Mouse (Mus musculus) liver, embryonic 13.5 days (tissue): Measurements from ENCODE around the gene Slc38a6. TPM values are rescaled to one million over a fixed set of nuclear protein-coding genes. Genes with fewer than 3 reads are reported as not detected.

Experiments
- ATAC-seq: fragments of 200-750 bp; cut with Nextera tagmentation; 2 replicates; pipeline ENCODE4 v1.8.0; 2017; ENCODE audit warnings: low read depth, mild to moderate bottlenecking, moderate number of reproducible peaks, moderate library complexity
- DNase-seq: peaks from one replicate; pipeline ENCODE4 v3.0.0; 2022
- H3K27ac ChIP-seq: fragments of 300-500 bp; sonication (generic); 2 replicates; pipeline ENCODE4 v1.5.1; 2015; ENCODE audit warnings: moderate library complexity, mild to moderate bottlenecking, inconsistent platforms
- H3K27me3 ChIP-seq: fragments of 300-500 bp; sonication (generic); 2 replicates; pipeline ENCODE4 v1.6.1; 2015; ENCODE audit warnings: mild to moderate bottlenecking, inconsistent platforms
- H3K36me3 ChIP-seq: fragments of 300-500 bp; sonication (generic); 2 replicates; pipeline ENCODE4 v1.6.1; 2015; ENCODE audit warnings: mild to moderate bottlenecking, inconsistent platforms
- H3K4me1 ChIP-seq: fragments of 300-500 bp; sonication (generic); replicated peaks from 2 replicates; pipeline ENCODE4 v1.6.1; 2015; ENCODE audit warnings: inconsistent platforms
- H3K4me2 ChIP-seq: fragments of 300-500 bp; sonication (generic); 2 replicates; pipeline ENCODE4 v1.6.1; 2015; ENCODE audit warnings: inconsistent platforms, mild to moderate bottlenecking, moderate library complexity
- H3K4me3 ChIP-seq: fragments of 300-500 bp; sonication (generic); replicated peaks from 2 replicates; pipeline ENCODE4 v1.5.1; 2015; ENCODE audit warnings: mild to moderate bottlenecking, inconsistent platforms
- H3K9ac ChIP-seq: fragments of 300-500 bp; sonication (generic); 2 replicates; pipeline ENCODE4 v1.6.1; 2015; ENCODE audit warnings: mild to moderate bottlenecking, inconsistent platforms
- H3K9me3 ChIP-seq: fragments of 300-500 bp; sonication (generic); replicated peaks from 2 replicates; pipeline ENCODE4 v1.6.1; 2016; ENCODE audit warnings: inconsistent platforms
- WGBS: fragments of 180-500 bp; shearing (Covaris S2); methylation state at CpG from one replicate; pipeline ENCODE4 v1.1.7; 2015; ENCODE audit not compliant: insufficient replicate concordance; 5-methylcytosine and 5-hydroxymethylcytosine counted together
- polyA plus RNA-seq: library from polyadenylated mRNA; unstranded; fragments of >200 nt; fragmentation: Nextera tagmentation; extraction: Ambion mirVana; gene quantifications from 2 replicates; pipeline ENCODE4 v1.2.1, GENCODE M21; 2015

Slc38a6 gene
- polyA plus RNA-seq, 1 experiment from 2014 or later = 2.6 TPM

DNA sequence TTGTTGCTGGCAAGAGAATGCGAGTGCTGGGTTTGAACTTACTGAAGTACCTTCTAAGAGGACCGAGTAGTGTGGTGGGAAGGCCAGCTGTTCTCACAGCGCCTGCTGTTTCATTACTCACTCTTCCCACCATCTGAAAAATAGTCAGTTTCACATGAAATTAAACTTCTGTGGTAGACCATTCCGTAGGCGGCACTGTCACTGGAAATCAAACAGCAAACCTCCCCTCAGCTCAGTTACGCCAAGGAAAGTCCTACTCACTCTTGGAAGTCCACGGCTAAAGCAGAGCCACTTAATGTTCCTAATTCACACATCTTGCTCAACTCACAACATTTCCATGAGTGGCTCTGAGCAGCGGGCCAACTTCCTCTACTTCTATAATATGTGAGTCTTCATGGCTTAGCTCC, 37.6 kb downstream of the Slc38a6 start:
- WGBS = 73% methylated on average over 8 of the region's 8 CpGs
- no peak overlapping the region for H3K4me2 ChIP-seq
- no peak overlapping the region for H3K9ac ChIP-seq
- ATAC-seq (no peak), DNase-seq (no peak)
- no peaks in the 10 kb centered on the region for H3K4me1 ChIP-seq
- no peaks in the 10 kb centered on the region for H3K9me3 ChIP-seq
- no peak overlapping the region for H3K27ac ChIP-seq
- no peak overlapping the region for H3K4me3 ChIP-seq
- H3K36me3 ChIP-seq = no peaks in the 10 kb centered on the region
- H3K27me3 ChIP-seq = no peaks in the 10 kb centered on the region

DNA sequence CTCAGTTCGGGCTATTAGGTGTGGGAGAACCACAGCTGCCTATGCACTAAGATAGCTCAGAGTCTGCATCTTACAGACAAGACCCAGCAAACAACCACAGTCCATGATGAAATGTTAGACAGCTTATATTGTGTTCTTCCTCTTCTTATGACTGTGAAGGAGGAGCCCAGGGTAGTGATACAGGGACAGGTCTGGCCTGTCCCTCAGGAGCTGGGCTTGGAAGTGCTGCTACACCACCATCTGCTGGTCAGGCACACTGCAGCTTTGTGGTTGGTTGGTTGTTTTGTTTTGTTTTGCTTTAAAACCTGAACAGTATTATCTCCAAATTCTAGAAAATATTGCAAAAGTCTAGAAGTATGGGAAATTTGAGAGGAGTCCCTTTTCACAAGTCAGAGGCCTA, 38.2 kb downstream of the Slc38a6 start:
- Histone ChIP-seq H3K4me1 (no peaks in the 10 kb centered on the region), H3K36me3 (no peaks in the 10 kb centered on the region), H3K27ac (no peak overlapping the region), H3K4me3 (no peak overlapping the region), H3K9me3 (no peaks in the 10 kb centered on the region), H3K27me3 (no peaks in the 10 kb centered on the region), H3K4me2 (no peak overlapping the region), H3K9ac (no peak overlapping the region)
- WGBS = 52% methylated on average over 1 of the region's 1 CpGs
- DNase-seq (no peak), ATAC-seq (0 out of 2 replicates have a peak, but pooled peaks have one; percentile 31)

DNA sequence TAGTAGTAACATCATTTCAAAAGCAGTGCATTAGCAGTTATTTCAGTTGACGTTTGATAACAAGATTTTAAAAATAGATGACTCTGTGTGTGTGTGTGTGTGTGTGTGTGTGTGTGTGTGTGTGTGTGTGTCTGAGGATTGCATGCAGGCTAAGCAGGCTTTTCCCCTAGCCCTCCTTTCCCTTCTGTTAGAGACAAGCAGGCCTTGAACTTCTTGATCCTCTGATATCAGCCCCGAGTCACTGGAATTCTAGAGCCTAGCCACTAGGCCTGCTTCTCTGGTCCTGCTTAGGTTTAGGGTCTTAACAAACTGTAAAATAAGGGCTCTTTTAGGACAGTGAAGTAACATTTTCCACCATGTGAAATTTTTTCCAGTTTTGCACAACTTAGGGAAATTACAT, 38.6 kb downstream of the Slc38a6 start:
- H3K4me2 ChIP-seq = no peak overlapping the region
- 12% methylated on average over 2 of the region's 2 CpGs for WGBS

DNA sequence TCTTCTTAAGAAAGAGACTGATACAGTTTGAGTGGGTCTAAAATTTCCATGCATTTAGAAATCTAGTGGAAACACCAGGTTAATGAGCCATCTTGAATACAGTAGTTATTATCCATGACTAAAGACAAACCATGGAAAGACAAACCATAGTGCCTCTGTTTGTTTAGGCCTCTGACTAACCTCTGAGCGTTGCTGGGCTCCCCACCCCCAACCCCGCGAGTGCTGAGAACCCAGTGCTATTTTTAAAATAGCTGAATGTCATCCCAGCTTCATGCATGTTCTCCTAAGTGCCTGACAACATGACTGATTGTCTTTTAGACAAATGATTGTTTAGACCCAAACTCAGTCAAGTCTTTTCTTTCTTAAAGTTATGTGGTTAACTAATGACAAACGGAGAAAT, 39.0 kb downstream of the Slc38a6 start:
- Histone ChIP-seq H3K4me3 (no peak overlapping the region), H3K4me2 (no peak overlapping the region), H3K9me3 (no peaks in the 10 kb centered on the region), H3K4me1 (no peaks in the 10 kb centered on the region), H3K27me3 (no peaks in the 10 kb centered on the region), H3K9ac (no peak overlapping the region), H3K36me3 (no peaks in the 10 kb centered on the region), H3K27ac (no peak overlapping the region)
- DNase-seq (no peak), ATAC-seq (no peak)
- 27% methylated on average over 4 of the region's 4 CpGs for WGBS

More for the DNA sequence above, 38.6 kb downstream of the Slc38a6 start:
- Histone ChIP-seq H3K27me3 (no peaks in the 10 kb centered on the region), H3K9me3 (no peaks in the 10 kb centered on the region), H3K36me3 (no peaks in the 10 kb centered on the region), H3K4me1 (no peaks in the 10 kb centered on the region), H3K9ac (no peak overlapping the region), H3K27ac (no peak overlapping the region), H3K4me3 (no peak overlapping the region)
- ATAC-seq = no peak
- no peak for DNase-seq

DNA sequence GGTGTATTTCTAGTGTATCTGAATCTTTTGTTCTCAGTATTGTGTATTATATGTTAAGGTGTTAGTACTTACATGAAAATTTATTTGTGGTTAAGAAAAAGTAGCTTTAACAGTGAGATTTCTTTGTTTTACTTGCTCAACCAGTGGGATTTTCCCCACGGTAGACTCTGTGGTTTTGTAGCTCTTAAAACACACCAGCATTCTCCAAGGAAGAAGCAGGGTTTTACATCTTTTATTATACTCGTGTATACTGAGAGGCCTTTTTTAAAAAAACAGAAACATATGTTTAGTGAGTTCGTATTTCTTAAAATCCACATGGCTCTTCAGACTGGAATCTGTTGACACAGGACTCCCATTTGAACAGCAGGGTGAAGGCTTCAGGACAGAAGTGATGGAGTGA, 40.8 kb downstream of the Slc38a6 start:
- Histone ChIP-seq H3K27ac (no peak overlapping the region), H3K9ac (no peak overlapping the region), H3K27me3 (no peaks in the 10 kb centered on the region), H3K4me3 (no peak overlapping the region), H3K4me1 (no peaks in the 10 kb centered on the region), H3K36me3 (no peaks in the 10 kb centered on the region), H3K4me2 (no peak overlapping the region), H3K9me3 (no peaks in the 10 kb centered on the region)
- no peak for DNase-seq
- 61% methylated on average over 3 of the region's 3 CpGs for WGBS
- ATAC-seq = no peak

DNA sequence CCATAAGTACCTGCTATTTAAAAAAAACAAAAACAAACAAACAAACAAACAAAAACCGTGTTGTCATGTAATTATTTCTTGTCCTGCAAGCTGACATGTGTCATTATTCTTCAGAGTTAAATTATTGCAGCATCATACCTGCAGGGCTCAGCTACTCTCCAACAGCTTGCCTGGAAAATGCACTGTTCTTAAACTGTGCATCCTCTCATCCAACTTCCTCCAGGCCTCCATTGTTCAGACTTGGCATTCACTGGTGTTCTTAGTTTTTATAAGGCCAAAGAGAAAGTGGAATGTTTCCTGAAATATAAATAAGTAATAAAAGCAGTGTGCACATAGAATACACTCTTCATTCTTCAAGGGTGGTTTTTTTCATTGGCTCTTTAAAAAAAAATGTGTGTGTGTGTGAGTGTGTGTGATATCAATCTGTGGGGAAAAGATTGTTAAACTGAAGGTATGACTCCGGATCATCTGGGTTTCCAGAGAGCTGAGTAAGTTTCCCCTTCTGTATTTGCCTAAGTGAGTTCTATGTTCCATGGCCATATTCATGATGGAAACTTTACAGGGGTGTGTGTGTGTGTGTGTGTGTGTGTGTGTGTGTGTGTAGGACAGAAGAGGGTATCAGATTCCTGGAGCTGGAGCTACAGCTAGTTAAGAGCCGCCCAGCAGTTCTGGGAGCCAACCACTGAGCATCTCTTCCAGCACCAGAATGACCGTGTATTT, 42.0 kb downstream of the Slc38a6 start:
- 62% methylated on average over 4 of the region's 4 CpGs for WGBS
- no peaks in the 10 kb centered on the region for H3K27me3 ChIP-seq
- no peak for ATAC-seq
- no peak overlapping the region for H3K27ac ChIP-seq
- no peaks in the 10 kb centered on the region for H3K9me3 ChIP-seq
- H3K4me2 ChIP-seq = no peak overlapping the region
- no peak overlapping the region for H3K9ac ChIP-seq
- no peak overlapping the region for H3K4me3 ChIP-seq
- DNase-seq = no peak
- H3K36me3 ChIP-seq = no peaks in the 10 kb centered on the region
- no peaks in the 10 kb centered on the region for H3K4me1 ChIP-seq

DNA sequence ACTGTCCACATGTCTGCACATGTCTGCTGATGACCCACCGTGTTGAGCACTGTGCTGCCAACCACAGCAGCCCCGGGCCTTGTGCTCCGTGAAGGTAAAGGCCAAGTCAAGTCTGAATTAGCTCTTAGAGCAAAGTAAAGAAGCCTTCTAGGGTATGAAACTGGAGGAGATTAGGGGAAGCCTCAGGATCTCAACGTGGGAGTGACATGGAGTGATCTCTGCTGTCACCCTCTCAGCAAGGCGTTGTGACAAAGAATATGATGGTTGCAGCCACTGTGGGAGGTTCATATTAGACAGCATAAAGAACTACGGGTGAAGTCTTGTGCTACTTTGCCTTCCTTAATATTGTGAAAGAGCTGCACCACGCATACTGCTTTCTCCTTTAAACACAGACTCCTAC, 43.7 kb downstream of the Slc38a6 start:
- WGBS = 69% methylated on average over 7 of the region's 7 CpGs
- no peaks in the 10 kb centered on the region for H3K27me3 ChIP-seq
- H3K9ac ChIP-seq = no peak overlapping the region
- H3K4me3 ChIP-seq = no peak overlapping the region
- no peak for DNase-seq
- no peak overlapping the region for H3K27ac ChIP-seq
- H3K9me3 ChIP-seq = no peaks in the 10 kb centered on the region
- H3K4me2 ChIP-seq = no peak overlapping the region
- H3K36me3 ChIP-seq = no peaks in the 10 kb centered on the region
- H3K4me1 ChIP-seq = no peaks in the 10 kb centered on the region
- no peak for ATAC-seq

DNA sequence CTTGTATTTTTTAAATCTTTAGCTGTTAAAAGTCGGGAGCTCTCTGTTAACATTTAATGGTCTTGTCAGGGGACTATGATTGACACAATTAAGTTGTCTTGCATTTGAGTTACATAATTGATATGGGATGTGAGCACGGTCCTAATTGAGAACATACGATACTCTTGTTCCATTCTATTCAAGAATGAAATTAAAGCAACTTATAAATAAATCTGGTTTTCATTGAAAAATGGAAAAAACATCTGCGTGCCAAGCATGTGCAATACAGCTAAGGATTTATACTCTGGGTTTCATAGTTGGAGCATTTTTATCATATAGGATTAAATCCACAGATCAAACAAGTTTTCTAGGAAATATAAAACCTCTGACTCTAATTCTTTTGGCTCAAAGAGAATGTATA, 46.1 kb downstream of the Slc38a6 start:
- Histone ChIP-seq H3K9ac (no peak overlapping the region), H3K4me2 (no peak overlapping the region), H3K4me1 (no peaks in the 10 kb centered on the region), H3K27ac (no peak overlapping the region), H3K36me3 (no peaks in the 10 kb centered on the region), H3K27me3 (no peaks in the 10 kb centered on the region), H3K4me3 (no peak overlapping the region), H3K9me3 (no peaks in the 10 kb centered on the region)
- ATAC-seq (no peak), DNase-seq (no peak)
- 69% methylated on average over 4 of the region's 4 CpGs for WGBS

DNA sequence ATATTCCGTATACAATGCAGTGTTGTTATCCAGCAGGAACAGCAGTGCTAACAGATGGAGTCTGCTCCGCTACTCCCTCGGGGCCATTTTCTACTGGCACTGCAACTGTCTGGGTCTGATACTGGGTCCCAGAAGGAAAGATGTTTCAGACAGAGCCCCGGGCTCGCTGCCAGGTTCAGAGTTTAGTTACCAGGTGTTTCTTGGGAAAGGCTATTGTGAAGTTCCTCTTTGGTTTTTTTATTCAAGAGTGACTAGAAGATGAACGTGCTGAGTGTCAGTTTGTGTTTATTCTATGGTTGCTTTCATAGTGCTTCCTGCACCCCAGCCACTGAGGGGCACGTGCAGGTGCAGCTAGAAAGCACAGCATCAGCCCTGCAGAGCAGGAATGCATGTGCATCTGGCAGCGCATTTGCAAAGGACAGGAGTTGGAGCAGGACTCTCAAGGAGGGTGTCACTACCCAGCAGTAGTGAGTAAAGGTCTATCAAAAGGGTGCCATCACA, 47.5 kb downstream of the Slc38a6 start:
- DNase-seq = no peak
- Histone ChIP-seq H3K36me3 (no peaks in the 10 kb centered on the region), H3K27me3 (no peaks in the 10 kb centered on the region), H3K4me1 (no peaks in the 10 kb centered on the region), H3K27ac (no peak overlapping the region), H3K9me3 (no peaks in the 10 kb centered on the region), H3K9ac (no peak overlapping the region), H3K4me3 (no peak overlapping the region), H3K4me2 (no peak overlapping the region)
- no peak for ATAC-seq
- 70% methylated on average over 8 of the region's 8 CpGs for WGBS

DNA sequence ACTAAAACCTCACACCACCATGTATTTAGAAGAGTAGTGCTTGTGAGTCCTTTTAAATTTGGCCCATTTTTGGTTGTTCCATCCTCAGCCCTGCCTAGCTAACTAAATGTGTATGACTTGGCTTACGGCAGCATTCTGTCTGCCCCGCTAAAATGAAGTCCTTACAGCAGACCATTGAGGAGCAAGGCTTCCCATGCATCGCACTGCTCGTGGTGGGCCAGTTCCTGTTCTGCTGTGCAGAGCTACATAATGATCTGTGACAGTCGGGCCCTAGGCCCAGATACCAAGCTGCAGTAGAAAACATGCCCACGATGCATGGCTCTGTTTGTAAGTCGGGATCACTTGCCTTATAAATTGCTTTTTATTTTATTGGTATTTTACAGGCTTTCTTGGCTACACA, 50.5 kb downstream of the Slc38a6 start:
- 28% methylated on average over 7 of the region's 7 CpGs for WGBS
- Histone ChIP-seq H3K4me3 (no peak overlapping the region), H3K27ac (no peak overlapping the region), H3K36me3 (no peaks in the 10 kb centered on the region), H3K9me3 (no peaks in the 10 kb centered on the region), H3K27me3 (no peaks in the 10 kb centered on the region), H3K4me2 (no peak overlapping the region), H3K9ac (no peak overlapping the region), H3K4me1 (peaks cover 11% of the 10 kb centered on the region)
- DNase-seq (no peak), ATAC-seq (no peak)

DNA sequence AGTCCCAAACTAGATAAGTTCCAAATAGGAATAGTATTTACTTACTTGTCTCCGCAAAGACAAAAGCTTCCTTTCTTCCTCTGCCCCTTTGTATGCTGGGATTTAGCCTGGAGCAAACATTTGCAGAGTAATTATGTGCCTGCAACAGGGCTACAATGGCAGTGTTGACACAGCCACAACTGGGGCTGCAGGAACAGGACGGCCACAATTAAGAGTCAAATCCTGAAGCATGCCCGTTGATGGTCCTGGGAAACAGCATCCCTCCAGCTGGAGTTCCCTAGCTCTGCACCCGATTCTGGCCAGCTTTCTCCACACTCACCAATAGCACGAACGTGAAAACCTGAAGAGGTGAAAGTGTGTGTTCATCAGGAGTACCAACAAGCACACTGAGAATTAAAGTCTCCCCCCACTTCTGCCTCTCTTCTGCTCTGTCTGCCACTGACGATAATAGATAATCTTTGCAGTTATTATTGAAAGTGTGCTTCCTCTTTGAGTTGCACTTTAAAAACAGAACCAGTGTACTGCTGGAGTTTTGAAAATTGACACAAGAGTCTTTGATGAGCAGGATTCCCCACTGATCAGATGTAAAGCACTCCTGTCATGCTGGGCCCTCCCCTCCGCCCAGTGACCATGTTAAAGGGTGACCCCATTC, 54.2 kb downstream of the Slc38a6 start:
- WGBS = 26% methylated on average over 8 of the region's 8 CpGs
- Histone ChIP-seq H3K4me2 (no peak overlapping the region), H3K36me3 (no peaks in the 10 kb centered on the region), H3K9ac (no peak overlapping the region), H3K4me1 (peaks cover 15% of the 10 kb centered on the region), H3K27ac (no peak overlapping the region), H3K27me3 (no peaks in the 10 kb centered on the region), H3K9me3 (no peaks in the 10 kb centered on the region), H3K4me3 (no peak overlapping the region)
- ATAC-seq = no peak
- DNase-seq = no peak
